Mouse (Mus musculus) hematopoietic stem cell, adult 5-6 weeks (primary cell): ENCODE results near the gene Wnk4. TPM values are rescaled to one million over a fixed set of nuclear protein-coding genes. Genes with fewer than 3 reads are reported as not detected.
"Not testable (repeated sequence)": the region's sequence is repeated elsewhere in the genome, so short reads cannot be mapped to it uniquely, and the experiment has no call there.

Experiments
- ATAC-seq, 2 experiments: fragments of 125-278 bp in 1 of 2; replicated peaks in 1 of 2; 2 replicates each; pipeline ENCODE4 v1.8.0; 2016 to 2017; ENCODE audit warnings: inconsistent platforms in 2 of 2, mild to moderate bottlenecking in 2 of 2, moderate number of reproducible peaks in 2 of 2, low read depth in 1 of 2, moderate TSS enrichment in 1 of 2; ENCODE audit not compliant: low FRiP score in 2 of 2, poor library complexity in 2 of 2, severe bottlenecking in 2 of 2, insufficient read depth in 1 of 2, low TSS enrichment in 1 of 2
- total RNA-seq: library from RNA; stranded (forward); fragments of 172-1452, 232-1000 nt; gene quantifications from 2 replicates; pipeline ENCODE4 v1.2.3, GENCODE M21; 2017

The Wnk4 gene
- total RNA-seq, 1 experiment from 2014 or later, result not detected

GRCm38 (mm10) chr11:101291231-101291630 is 30.9 kb downstream of the Wnk4 start:
- ATAC-seq, result no peak

GRCm38 (mm10) chr11:101295191-101295590 is 34.8 kb downstream of the Wnk4 start:
- no peak for ATAC-seq

GRCm38 (mm10) chr11:101300881-101301280 is 40.5 kb downstream of the Wnk4 start:
- no peak for ATAC-seq

GRCm38 (mm10) chr11:101301299-101302003 is 41.1 kb downstream of the Wnk4 start:
- peak in 1 of 2 experiments; percentile 16; a peak in 1 of 4 replicates for ATAC-seq

- peak; percentile 95 to 96 for ATAC-seq
Observed at GRCm38 (mm10) chr11:101302004-101302798, 41.8 kb downstream of the Wnk4 start, which contains the start of gene Becn1. Gene Becn1, minus strand, starts transcription at chr11:101302286.

GRCm38 (mm10) chr11:101307744-101308143 is 47.4 kb downstream of the Wnk4 start:
- no peak for ATAC-seq

GRCm38 (mm10) chr11:101311083-101311482 is 50.7 kb downstream of the Wnk4 start:
- ATAC-seq, result no peak

- ATAC-seq, result no peak
Observed at GRCm38 (mm10) chr11:101312150-101312549, 51.8 kb downstream of the Wnk4 start.

- ATAC-seq, result no peak
Observed at GRCm38 (mm10) chr11:101314567-101314966, 54.2 kb downstream of the Wnk4 start.

GRCm38 (mm10) chr11:101315082-101315650 is 54.8 kb downstream of the Wnk4 start:
- no peak for ATAC-seq

- ATAC-seq, result peak; percentile 85 to 87
Observed at GRCm38 (mm10) chr11:101315665-101316500, 55.5 kb downstream of the Wnk4 start, which contains the start of gene Psme3. Gene Psme3, plus strand, starts transcription at chr11:101316213.

- ATAC-seq, result peak; percentile 14 to 41; a peak in 1 of 4 replicates
Observed at GRCm38 (mm10) chr11:101316501-101316917, 56.1 kb downstream of the Wnk4 start.

GRCm38 (mm10) chr11:101323609-101324008 is 63.2 kb downstream of the Wnk4 start:
- ATAC-seq, result peak; percentile 57 to 78; a peak in 3 of 4 replicates

- ATAC-seq, result no peak
Observed at GRCm38 (mm10) chr11:101324763-101325162, 64.4 kb downstream of the Wnk4 start, which contains the start of gene Aoc2. Gene Aoc2, plus strand, starts transcription at chr11:101325063.

- not testable (repeated sequence) for ATAC-seq
Observed at GRCm38 (mm10) chr11:101325201-101325600, 64.8 kb downstream of the Wnk4 start.

- no peak for ATAC-seq
Observed at GRCm38 (mm10) chr11:101326147-101326546, 65.8 kb downstream of the Wnk4 start.
